Mouse (Mus musculus) gastrocnemius, adult 2 months (tissue): ENCODE data around the gene Tldc2. TPM values are rescaled to one million over a fixed set of nuclear protein-coding genes. Genes with fewer than 3 reads are reported as not detected.

Source experiments
- DNase-seq: peaks from one replicate; pipeline ENCODE4 v3.0.0; 2022
- H3K27ac ChIP-seq: fragments of 200-600 bp; 2 replicates; pipeline ENCODE4 v1.8.1; 2022; ENCODE audit warnings: mild to moderate bottlenecking
- H3K4me3 ChIP-seq: fragments of 200-600 bp; 2 replicates; pipeline ENCODE4 v1.8.1; 2022; ENCODE audit warnings: mild to moderate bottlenecking, moderate library complexity
- CTCF ChIP-seq: fragments of 200-600 bp; IDR thresholded peaks from 2 replicates; pipeline ENCODE4 v1.8.1; 2022; ENCODE audit warnings: antibody characterized with exemption, mild to moderate bottlenecking, moderate library complexity
- intact Hi-C: fragments of 180-260 bp; cut with DNase I; formaldehyde crosslinking; loops from one replicate; pipeline ENCODE4 v1.15.1; 2025
- total RNA-seq, 2 experiments: library from RNA; stranded (reverse); gene quantifications; 2 replicates each; pipeline ENCODE4 v1.2.3; 2021

Tldc2 gene
- total RNA-seq, 2 experiments from 2014 or later, result not detected

GRCm38 (mm10) chr2:157119075-157119474, 32.2 kb downstream of the Tldc2 start:
- Histone ChIP-seq H3K27ac (no peak overlapping the region), H3K4me3 (no peak overlapping the region)
- intact Hi-C loops, result no loop called here
- no peak for TF ChIP-seq CTCF
- no peak for DNase-seq

GRCm38 (mm10) chr2:157121766-157122165, 34.9 kb downstream of the Tldc2 start:
- H3K4me3 ChIP-seq, result no peak overlapping the region
- intact Hi-C loops, result no loop called here
- no peak for TF ChIP-seq CTCF
- H3K27ac ChIP-seq, result no peak overlapping the region
- DNase-seq, result no peak

DNA sequence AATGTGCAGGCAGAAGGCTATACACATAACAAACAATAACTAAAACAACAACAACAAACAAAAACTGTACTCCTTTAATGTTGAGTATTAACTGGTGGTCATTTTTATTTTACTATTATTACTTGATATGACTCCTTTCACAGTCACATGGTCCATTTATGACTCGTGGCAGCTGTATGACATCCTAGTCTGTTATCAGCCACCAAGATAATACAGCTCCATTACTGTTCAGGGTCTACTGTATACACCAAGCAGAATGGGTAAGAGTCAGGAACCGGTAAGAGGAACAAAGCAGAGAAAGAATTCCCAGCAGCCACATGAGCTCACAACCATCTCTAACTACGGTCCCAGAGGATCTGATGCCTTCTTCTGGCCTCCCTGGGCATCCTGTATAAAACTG, 38.4 kb downstream of the Tldc2 start:
- no peak overlapping the region for H3K4me3 ChIP-seq
- DNase-seq, result no peak
- intact Hi-C loops, result loop anchor here (5.0 kb wide), 1 partner anchor 137 kb away; no protein-coding TSS in a partner anchor
- H3K27ac ChIP-seq, result no peak overlapping the region
- no peak for TF ChIP-seq CTCF

DNA sequence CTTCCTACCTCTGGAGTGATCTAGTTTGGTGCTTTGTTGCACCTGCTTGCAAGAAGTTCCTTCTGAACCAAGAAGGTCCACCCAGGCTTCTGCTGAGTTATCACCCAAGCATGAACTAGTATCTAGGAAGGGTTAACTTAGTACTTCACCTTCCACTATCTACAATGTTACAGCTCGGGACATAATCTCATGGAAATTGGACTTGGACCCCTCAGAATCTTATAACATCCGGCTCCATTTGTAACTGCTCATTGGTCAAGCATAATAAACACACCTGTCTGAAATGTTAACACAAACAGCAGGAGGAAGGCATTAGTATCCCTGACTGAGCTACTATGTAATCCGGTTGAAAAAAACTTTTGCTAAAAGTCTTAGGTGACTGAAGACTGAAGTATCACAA, 40.5 kb downstream of the Tldc2 start:
- no peak overlapping the region for H3K4me3 ChIP-seq
- no peak overlapping the region for H3K27ac ChIP-seq
- no peak for DNase-seq
- intact Hi-C loops, result loop anchor here (5.0 kb wide), 1 partner anchor 135 kb away; no protein-coding TSS in a partner anchor
- no peak for TF ChIP-seq CTCF

- Histone ChIP-seq H3K27ac (no peak overlapping the region), H3K4me3 (no peak overlapping the region)
- DNase-seq, result peak; percentile 22
- peak; percentile 39 for TF ChIP-seq CTCF
- intact Hi-C loops, result loop anchor here (5.0 kb wide), 1 partner anchor 134 kb away; no protein-coding TSS in a partner anchor
Measured at GRCm38 (mm10) chr2:157128072-157128471, 41.2 kb downstream of the Tldc2 start.

DNA sequence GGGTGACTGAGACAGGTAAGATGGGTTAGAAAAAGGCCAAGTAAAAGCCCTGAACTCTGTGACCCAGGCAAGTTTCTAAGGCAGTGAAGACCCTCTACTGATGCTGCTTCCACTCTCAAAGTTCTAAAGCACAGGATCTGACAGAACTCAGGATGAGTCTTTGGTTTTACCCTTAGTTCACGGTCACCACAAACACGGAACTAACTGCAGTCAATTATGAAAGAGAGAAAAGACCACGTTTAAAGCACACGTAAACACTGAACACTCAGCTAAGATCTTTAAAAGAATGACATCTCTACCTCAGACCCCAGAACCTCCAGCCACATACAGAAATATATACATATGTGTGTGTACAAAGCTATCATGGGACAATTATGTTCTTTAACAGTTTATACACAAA, 42.2 kb downstream of the Tldc2 start:
- no peak overlapping the region for H3K27ac ChIP-seq
- TF ChIP-seq CTCF, result no peak
- no peak for DNase-seq
- intact Hi-C loops, result loop anchor here (5.0 kb wide), 1 partner anchor 133 kb away; no protein-coding TSS in a partner anchor
- peak overlapping the region; percentile 43; the same call in 1 of the 2 replicates for H3K4me3 ChIP-seq

GRCm38 (mm10) chr2:157129601-157130164, 42.8 kb downstream of the Tldc2 start:
- intact Hi-C loops, result loop anchor here (5.0 kb wide), 1 partner anchor 133 kb away; no protein-coding TSS in a partner anchor
- no peak for DNase-seq
- no peak for TF ChIP-seq CTCF
- peak overlapping the region; percentile 43 for H3K4me3 ChIP-seq
- peak overlapping the region; percentile 35; the same call in 1 of the 2 replicates for H3K27ac ChIP-seq

- intact Hi-C loops, result no loop called here
- DNase-seq, result peak; percentile 22
- H3K4me3 ChIP-seq, result peak overlapping the region; percentile 57
- H3K27ac ChIP-seq, result peak overlapping the region; percentile 74
- TF ChIP-seq CTCF, result no peak
Measured at GRCm38 (mm10) chr2:157130813-157131514, 44.1 kb downstream of the Tldc2 start.

DNA sequence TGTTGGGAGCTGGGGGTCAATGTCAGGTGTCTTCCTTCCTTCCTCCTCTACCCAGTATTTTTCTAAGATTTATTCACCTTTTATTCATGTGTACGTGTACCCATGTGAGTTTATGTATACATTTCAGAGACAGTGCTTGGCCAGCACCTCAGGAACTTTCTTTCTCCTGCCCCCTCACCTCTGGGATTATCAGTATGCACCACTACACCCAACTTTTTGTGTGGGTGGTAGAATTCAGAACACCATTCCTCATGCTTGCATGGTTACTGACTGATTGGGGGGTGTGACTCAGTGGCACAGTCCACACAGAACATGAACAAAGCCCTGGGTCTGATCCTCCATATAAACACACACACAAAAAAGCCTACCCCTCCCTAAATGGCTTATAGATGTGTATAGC, 45.2 kb downstream of the Tldc2 start:
- TF ChIP-seq CTCF, result no peak
- Histone ChIP-seq H3K27ac (peak overlapping the region; percentile 38; the same call in 1 of the 2 replicates), H3K4me3 (no peak overlapping the region)
- DNase-seq, result no peak
- intact Hi-C loops, result no loop called here

DNA sequence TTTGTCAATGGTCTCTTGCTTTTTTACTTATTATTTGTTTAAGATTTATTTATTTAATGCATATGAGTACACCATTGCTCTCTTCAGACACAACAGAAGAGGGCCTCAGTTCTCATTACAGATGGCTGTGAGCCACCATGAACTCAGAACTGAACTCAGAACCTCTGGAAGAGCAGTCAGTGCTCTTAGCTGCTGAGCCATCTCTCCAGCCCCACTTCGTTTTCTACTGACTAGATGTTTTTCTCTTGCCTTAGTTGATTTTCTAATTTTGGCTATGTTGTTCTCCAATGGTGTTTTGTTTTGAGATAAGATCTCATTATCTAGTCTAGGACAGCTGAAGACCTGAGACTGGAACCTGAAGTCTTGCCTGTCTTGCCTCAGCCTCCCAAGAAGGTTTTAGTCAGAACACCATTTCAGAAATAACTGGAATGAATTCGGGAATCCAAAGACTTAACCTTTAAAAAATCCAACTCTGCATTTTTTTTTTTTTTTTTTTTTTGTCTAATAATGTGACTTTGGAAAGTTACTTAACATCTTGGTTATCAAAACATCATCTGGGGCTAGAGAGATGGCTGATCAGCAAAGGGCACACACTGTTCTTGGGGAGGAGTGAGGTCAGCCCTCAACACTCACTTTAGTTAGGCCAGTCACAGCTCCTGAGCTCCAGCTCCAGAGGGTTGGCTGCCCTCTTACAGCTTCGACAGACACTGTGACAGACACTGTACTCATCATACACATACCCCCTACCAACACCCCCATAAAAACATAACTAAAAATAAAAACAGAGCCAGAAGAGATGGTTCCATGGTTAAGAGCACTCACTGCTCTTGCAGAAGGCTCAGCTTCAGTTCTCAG, 46.1 kb downstream of the Tldc2 start:
- TF ChIP-seq CTCF, result no peak
- Histone ChIP-seq H3K4me3 (peak overlapping the region; percentile 96), H3K27ac (peak overlapping the region; percentile 39)
- intact Hi-C loops, result no loop called here
- peak; percentile 28 for DNase-seq

- Histone ChIP-seq H3K27ac (peak overlapping the region; percentile 94), H3K4me3 (peak overlapping the region; percentile 96)
- no peak for TF ChIP-seq CTCF
- intact Hi-C loops, result no loop called here
- DNase-seq, result no peak
Measured at GRCm38 (mm10) chr2:157133769-157134478, 47.1 kb downstream of the Tldc2 start.

- Histone ChIP-seq H3K27ac (peak overlapping the region; percentile 94), H3K4me3 (peak overlapping the region; percentile 96)
- TF ChIP-seq CTCF, result no peak
- peak; percentile 56 for DNase-seq
- intact Hi-C loops, result no loop called here
Measured at GRCm38 (mm10) chr2:157134479-157134931, 47.6 kb downstream of the Tldc2 start.
